Mouse (Mus musculus): ENCODE results near the gene Ccdc186. TPM values are rescaled to one million over a fixed set of nuclear protein-coding genes. Genes with fewer than 3 reads are reported as not detected.

The Ccdc186 gene
- total RNA-seq (2021), result 10 to 100 TPM; 39.0 to 44.1 TPM

- intact Hi-C loops (cut with DNase I), result loop anchor here (5.0 kb wide), 1 partner anchor 85 kb away; no protein-coding TSS in a partner anchor
- DNase-seq (ENCODE audit: extremely low spot score in 1 of 2, low spot score in 2 of 2), result peak; percentile 95 to 97
Measured at GRCm38 (mm10) chr19:56821798-56822447, at the start of gene Ccdc186. TSS of gene Ccdc186 (minus strand) at chr19:56822190.

- DNase-seq (ENCODE audit: extremely low spot score in 1 of 2, low spot score in 2 of 2), result no peak
- intact Hi-C loops (cut with DNase I), result no loop called here
Measured at GRCm38 (mm10) chr19:56867701-56868100, 45.7 kb upstream of the Ccdc186 start.

GRCm38 (mm10) chr19:56856455-56856854, 34.5 kb upstream of the Ccdc186 start:
- no peak for DNase-seq (ENCODE audit: extremely low spot score in 1 of 2, low spot score in 2 of 2)
- intact Hi-C loops (cut with DNase I), result no loop called here

DNA sequence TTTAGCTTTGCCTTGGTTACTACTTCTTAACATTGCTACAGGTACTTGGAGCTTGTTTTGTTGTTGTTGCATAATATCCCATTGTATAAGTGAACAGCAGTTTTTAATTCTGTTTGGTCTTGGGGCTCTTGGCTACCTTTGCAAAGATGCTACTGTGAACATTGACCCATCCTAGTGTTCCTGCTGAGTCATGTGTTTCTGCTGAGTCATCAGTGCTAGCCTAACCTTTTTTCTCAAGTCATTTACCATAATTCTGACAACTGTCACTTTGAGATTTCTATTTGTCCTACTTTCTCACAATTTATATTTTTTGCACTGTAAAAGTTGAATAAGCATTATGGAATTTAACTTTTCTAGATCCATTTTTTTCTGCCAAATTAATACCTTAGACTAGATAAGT, 30.6 kb upstream of the Ccdc186 start:
- intact Hi-C loops (cut with DNase I), result no loop called here
- DNase-seq (ENCODE audit: extremely low spot score in 1 of 2, low spot score in 2 of 2), result no peak

- intact Hi-C loops (cut with DNase I), result no loop called here
- DNase-seq (ENCODE audit: extremely low spot score in 1 of 2, low spot score in 2 of 2), result no peak
Measured at GRCm38 (mm10) chr19:56842974-56843373, 21.0 kb upstream of the Ccdc186 start.

- intact Hi-C loops (cut with DNase I), result no loop called here
- DNase-seq (ENCODE audit: extremely low spot score in 1 of 2, low spot score in 2 of 2), result no peak
Measured at GRCm38 (mm10) chr19:56838942-56839706, 17.1 kb upstream of the Ccdc186 start.

DNA sequence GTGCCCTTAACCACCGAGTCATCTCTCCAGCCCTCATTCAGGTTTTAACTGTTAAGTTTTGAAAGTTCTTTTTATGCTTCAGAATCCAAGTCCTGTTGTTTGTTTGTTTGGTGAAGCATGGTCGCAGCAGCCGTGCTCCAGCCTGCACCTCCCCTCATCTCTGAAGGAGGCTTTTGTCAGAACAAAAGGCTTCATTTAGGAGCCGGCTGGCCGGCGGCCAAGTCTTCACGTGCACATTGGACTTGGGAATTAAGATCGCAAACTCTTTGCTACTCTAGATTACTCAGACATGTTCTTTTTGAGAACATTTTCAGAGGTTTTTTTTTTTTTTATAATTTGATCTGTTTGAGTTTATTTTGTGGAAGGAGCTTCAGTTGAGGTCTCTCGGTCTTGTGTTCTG, 13.3 kb upstream of the Ccdc186 start:
- intact Hi-C loops (cut with DNase I), result no loop called here
- DNase-seq (ENCODE audit: extremely low spot score in 1 of 2, low spot score in 2 of 2), result peak in 1 of 2 experiments; percentile 53

GRCm38 (mm10) chr19:56830163-56830562, 8.2 kb upstream of the Ccdc186 start:
- no peak for DNase-seq (ENCODE audit: extremely low spot score in 1 of 2, low spot score in 2 of 2)
- intact Hi-C loops (cut with DNase I), result no loop called here

DNA sequence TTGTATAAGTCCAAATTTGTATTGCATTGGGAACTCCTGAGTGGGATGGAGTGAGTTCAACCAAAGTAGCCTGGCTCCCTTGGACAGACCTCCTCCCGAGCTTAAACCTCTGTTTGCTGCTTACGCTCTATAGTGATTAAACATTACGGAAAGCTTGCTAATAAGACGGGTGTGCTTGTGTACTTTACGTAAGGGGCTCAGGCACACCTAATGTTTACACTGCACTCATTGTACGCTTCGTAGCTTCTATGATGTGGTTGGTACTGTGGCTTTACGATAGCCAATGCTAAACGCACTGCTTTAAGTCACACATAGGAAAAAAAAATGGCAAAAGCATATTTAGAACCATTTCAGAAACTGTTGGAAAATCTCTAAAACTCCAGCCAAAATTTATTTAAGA, 7.3 kb upstream of the Ccdc186 start:
- intact Hi-C loops (cut with DNase I), result no loop called here
- no peak for DNase-seq (ENCODE audit: extremely low spot score in 1 of 2, low spot score in 2 of 2)

DNA sequence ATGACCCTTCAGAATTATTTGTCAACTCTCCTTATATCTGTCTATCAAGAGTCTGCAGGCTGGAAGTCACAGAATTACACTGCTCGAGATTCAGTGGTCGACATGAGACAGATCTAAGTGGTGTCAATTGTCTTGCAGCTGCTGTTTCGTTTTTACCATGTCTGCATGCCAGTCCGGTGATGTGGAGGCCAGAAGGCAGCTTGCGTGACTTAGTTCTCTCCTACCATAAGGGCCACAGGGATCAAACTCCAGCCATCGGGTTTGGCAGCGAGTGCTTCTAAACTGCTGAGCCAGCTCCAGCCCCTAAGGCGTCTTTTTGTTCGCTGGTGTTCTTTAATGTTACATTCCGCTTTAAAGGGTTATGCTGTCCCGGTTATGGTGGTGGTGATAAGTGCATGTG, 6.3 kb upstream of the Ccdc186 start:
- intact Hi-C loops (cut with DNase I), result no loop called here
- DNase-seq (ENCODE audit: extremely low spot score in 1 of 2, low spot score in 2 of 2), result no peak

DNA sequence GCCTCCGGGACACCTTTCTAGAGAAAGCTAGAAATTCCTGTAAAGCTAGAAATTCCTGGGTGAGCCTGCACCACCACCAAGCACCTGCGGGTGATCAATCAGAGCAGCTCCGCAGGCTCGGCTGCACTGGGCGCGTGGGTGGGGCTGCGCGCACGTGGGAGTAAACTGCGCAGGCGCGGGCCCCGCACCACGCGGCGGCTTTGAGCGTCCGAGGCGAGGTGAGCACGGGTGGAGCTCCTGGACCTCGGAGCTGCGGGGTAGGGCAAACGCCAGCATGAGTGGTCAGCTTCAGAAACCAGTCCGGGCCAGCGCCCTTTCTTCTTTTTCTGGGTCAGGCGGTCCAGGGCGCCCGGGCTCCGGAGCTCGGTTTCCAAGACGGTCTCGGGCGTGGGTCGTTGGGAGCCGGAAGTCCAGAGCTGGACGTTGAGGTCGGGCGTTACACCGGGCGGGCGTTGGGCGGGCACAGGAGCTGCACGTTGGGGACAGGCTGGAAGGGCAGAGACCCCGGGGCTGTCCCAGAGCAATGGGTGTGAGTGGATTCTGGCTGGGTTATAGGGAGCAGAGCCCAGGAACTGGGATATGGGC, 4.1 kb upstream of the Ccdc186 start, which contains the start of gene Tdrd1:
Gene Tdrd1, plus strand, starts transcription at position 163 of the 585 bp plus-strand sequence.
- intact Hi-C loops (cut with DNase I), result no loop called here
- DNase-seq (ENCODE audit: extremely low spot score in 1 of 2, low spot score in 2 of 2), result peak in 1 of 2 experiments; percentile 51

DNA sequence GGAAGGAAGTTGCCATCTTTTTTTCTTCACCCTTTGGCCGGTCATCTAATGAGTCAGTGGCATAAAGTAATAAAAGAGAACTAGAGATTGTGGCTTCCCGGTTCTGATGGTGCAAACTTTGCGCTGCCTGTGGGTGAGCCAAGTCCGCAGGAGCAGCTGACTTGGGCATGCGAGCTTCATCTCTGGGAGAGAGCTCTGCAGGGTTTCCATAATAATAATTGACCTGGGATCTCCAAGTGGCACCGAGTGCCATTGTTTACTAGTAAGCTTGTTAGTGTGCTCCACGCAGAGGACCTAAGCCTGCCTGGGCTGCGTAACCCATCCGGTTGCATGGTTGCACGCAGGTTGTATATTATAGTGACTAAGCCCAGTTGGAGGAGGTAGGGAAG, 452 bp upstream of the Ccdc186 start:
- no peak for DNase-seq (ENCODE audit: extremely low spot score in 1 of 2, low spot score in 2 of 2)
- intact Hi-C loops (cut with DNase I), result loop anchor here (5.0 kb wide), 1 partner anchor 85 kb away; no protein-coding TSS in a partner anchor

- no peak for DNase-seq (ENCODE audit: extremely low spot score in 1 of 2, low spot score in 2 of 2)
- intact Hi-C loops (cut with DNase I), result loop anchor here (5.0 kb wide), 1 partner anchor 86 kb away; no protein-coding TSS in a partner anchor
Measured at GRCm38 (mm10) chr19:56821040-56821797, 771 bp downstream of the Ccdc186 start.

- intact Hi-C loops (cut with DNase I), result loop anchor here (10.0 kb wide), 1 partner anchor 227 kb away; no protein-coding TSS in a partner anchor
- DNase-seq (ENCODE audit: extremely low spot score in 1 of 2, low spot score in 2 of 2), result peak; percentile 31 to 64
Measured at GRCm38 (mm10) chr19:56817851-56818526, 4.0 kb downstream of the Ccdc186 start.

GRCm38 (mm10) chr19:56813360-56813759, 8.6 kb downstream of the Ccdc186 start:
- DNase-seq (ENCODE audit: extremely low spot score in 1 of 2, low spot score in 2 of 2), result no peak
- intact Hi-C loops (cut with DNase I), result loop anchor here (10.0 kb wide), 1 partner anchor 231 kb away; no protein-coding TSS in a partner anchor

- peak in 1 of 2 experiments; percentile 73 for DNase-seq (ENCODE audit: extremely low spot score in 1 of 2, low spot score in 2 of 2)
- intact Hi-C loops (cut with DNase I), result loop anchor here (10.0 kb wide), 1 partner anchor 233 kb away; no protein-coding TSS in a partner anchor
Measured at GRCm38 (mm10) chr19:56811590-56811989, 10.4 kb downstream of the Ccdc186 start.

GRCm38 (mm10) chr19:56810641-56811146, 11.3 kb downstream of the Ccdc186 start:
- no peak for DNase-seq (ENCODE audit: extremely low spot score in 1 of 2, low spot score in 2 of 2)
- intact Hi-C loops (cut with DNase I), result loop anchor here (10.0 kb wide), 1 partner anchor 234 kb away; no protein-coding TSS in a partner anchor

GRCm38 (mm10) chr19:56808771-56809170, 13.2 kb downstream of the Ccdc186 start:
- intact Hi-C loops (cut with DNase I), result no loop called here
- no peak for DNase-seq (ENCODE audit: extremely low spot score in 1 of 2, low spot score in 2 of 2)

All from left cerebral cortex, postnatal 10 days (tissue).